Mouse (Mus musculus): ENCODE measurements around the gene Ces1a. TPM values are rescaled to one million over a fixed set of nuclear protein-coding genes. Genes with fewer than 3 reads are reported as not detected.

The Ces1a gene
- total RNA-seq (2021): not detected
- long read RNA-seq, experiment 1: 0 reads
- long read RNA-seq, experiment 2: 0 reads

DNA sequence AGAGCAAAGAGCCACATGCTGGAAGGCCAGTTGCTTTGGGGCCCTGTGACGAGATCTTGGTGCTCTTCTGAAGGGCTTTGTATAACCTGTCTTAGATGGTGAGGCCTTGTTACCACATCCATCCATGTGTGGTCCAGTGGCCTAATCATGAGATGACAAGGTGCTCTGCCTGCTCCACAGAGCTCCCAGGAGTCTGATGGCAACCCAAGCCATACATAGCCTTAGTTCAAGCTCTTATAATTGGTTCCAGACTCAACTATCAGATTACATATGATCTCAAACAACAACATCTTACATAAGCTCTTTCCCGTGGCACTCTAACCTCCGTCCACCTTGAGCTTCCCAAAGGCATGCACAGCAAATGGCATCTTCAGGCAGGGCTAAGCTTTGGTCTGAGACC lies at the start of gene Ces1a:
Ces1a (minus strand) TSS at position 101 of the 400 bp plus-strand sequence.
- DNase-seq: no peak
- intact Hi-C loops (cut with DNase I; ENCODE audit: low total_unique reads): no loop called here

DNA sequence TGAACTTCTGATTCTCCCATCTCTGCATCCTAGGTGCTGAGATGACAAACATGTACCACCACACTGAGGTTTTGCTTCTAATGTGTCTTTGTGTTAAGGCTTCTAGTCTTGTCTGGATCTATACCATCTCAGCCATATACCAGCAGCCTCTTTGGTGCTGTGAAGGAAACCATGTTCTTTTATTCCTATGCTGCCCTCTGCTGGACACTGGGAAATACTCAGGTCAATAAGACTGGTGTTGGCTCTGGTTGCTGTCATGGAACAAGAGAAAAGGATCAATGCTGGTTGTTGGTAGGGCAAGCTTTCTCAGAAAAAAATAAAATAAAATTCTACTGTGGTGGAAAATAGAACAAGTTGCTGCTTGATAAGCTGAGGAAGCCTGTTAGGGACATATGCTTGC lies 47.4 kb upstream of the Ces1a start:
- intact Hi-C loops (cut with DNase I; ENCODE audit: low total_unique reads): loop anchor here (5.0 to 10.0 kb wide), 2 partner anchors 38 to 81 kb away; no protein-coding TSS in a partner anchor
- no peak for DNase-seq

DNA sequence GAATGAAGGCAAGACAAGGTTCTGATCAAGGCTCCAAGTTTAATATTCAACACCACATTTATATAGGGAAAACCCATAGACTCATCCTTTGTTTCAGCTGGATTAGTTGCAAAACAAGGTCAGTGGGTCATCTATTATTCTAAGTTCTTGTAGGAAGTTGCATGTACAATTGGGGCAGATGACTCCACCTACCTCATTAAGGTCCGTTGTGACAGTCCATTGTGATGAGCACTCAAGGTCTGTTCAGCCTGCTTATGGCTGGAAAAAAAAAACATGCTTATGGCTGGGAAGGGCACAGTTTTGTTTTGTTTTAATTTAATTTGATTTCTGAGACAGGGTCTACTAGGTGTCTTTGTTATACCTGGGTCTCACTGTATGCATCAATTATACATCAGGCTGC lies 43.3 kb upstream of the Ces1a start:
- intact Hi-C loops (cut with DNase I; ENCODE audit: low total_unique reads): loop anchor here (10.0 kb wide), 1 partner anchor 77 kb away; no protein-coding TSS in a partner anchor

DNA sequence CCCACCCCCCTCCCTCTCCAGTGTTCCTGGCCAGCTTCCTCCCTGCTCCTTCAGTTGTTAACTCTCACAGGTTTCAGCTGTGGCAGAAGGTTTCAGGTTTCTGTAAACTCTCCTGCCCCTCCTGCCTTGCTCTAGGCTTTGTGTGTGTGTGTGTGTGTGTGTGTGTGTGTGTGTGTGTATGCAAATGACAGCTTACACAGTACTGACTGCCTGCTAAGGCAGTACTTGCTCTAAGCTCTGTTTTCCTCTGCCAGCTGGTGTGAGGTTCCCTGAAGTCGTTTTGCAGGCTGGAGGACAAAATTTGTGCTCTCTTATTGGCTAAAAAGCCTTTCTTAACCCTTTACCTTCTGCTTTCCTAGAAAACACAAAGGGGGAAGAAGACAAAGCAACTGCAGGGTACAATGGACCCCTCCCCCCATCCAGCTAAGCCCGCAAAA lies 40.7 kb upstream of the Ces1a start:
- intact Hi-C loops (cut with DNase I; ENCODE audit: low total_unique reads): no loop called here

More for the DNA sequence above, 43.3 kb upstream of the Ces1a start:
- no peak for DNase-seq

DNA sequence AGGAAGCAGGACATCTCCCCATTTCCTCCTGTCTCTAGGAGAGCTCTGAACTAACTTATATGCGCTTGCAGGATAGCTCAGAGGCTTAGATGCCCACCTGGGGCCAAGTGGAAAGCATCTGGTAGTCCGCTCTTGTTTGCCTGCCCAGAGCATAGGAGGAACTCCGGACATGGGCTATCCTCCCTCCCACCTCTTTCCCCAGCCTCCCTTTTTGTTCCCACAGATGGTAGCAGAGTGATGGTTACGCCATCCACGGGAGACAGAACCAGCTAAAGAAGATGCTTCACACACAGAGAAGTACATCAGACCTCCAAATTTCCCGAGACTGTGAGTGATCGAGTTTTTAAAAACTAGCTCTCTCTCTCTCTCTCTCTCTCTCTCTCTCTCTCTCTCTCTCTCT lies 40.2 kb upstream of the Ces1a start:
- intact Hi-C loops (cut with DNase I; ENCODE audit: low total_unique reads): no loop called here
- DNase-seq: no peak

More for the DNA sequence above, 40.7 kb upstream of the Ces1a start:
- DNase-seq: no peak

GRCm38 (mm10) chr8:93079887-93080286 lies 31.9 kb upstream of the Ces1a start, which contains the start of gene Ces1b:
Ces1b (minus strand) TSS chr8:93080017.
- no peak for DNase-seq
- intact Hi-C loops (cut with DNase I; ENCODE audit: low total_unique reads): no loop called here

GRCm38 (mm10) chr8:93075251-93075650 lies 27.3 kb upstream of the Ces1a start:
- no peak for DNase-seq
- intact Hi-C loops (cut with DNase I; ENCODE audit: low total_unique reads): no loop called here

DNA sequence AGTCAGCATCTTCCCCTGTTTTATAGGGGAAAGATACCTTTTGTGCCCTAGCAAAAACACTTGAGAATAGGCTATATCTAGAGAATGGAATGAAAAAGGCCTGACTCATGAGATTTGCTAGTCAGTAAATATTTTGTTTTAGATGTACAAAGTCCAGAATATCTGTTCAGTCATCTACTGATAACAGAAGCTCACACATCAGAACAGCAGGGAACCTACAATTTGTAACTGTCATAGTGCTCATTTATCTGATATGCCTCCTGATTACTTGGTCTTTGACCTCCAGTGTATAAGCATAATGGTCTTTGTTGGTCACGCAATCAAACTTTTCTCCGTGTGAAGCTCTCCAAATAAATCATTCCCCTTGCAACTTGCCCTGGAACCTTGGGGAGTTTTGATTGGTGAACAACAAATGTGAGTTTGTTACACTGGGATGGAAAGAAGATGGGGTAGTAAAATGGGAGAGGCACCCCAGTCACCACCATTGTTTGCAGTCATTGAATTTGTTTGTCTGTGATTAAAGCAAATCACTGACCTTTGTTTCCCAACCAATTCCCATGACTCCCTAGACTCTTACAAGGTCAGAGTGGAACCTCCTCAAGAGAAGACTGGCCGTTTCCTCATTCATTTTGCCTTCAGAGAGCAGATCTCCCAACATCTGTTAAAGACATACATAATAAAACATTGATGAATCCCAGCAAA lies 15.6 kb upstream of the Ces1a start:
- no peak for DNase-seq
- intact Hi-C loops (cut with DNase I; ENCODE audit: low total_unique reads): no loop called here

DNA sequence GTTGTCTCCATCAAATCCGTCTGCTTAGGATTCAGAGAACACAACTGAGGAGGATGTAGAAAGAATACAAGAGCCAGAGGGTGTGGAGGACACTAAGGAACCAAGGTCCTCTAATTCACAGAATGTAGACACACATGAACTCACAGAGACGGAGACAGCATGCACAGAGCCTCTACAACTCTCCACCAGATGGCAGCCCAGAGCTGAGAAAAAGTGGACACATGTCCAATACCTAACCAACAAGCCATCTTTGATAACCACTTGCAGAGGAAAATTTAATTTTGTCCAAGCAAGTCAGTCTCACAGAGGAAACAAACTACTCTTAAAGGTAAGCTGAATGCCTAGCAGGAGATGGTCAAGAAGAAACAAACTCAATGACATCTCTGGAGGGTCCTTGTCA lies 11.2 kb upstream of the Ces1a start:
- intact Hi-C loops (cut with DNase I; ENCODE audit: low total_unique reads): loop anchor here (5.0 kb wide), 1 partner anchor 38 kb away; no protein-coding TSS in a partner anchor
- DNase-seq: peak; percentile 24

DNA sequence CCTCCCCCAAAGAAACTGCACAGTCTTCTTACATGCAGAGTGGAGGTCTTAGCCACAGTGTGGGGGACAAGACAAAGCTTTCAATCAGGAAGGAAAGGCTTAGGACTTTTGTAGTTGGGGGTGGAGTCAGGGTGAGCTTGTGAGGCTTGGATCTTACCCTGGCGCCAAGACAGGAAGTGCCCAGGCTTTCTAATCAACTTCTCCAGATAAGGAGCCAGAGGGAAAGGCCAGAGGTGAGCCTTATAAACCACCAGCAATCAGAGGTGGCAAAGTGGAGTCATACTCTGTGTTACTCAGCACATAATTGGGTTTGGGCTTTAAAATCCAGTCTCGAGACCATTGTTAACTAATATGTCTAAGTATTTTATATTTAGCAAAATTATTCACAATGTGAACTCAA lies 7.2 kb upstream of the Ces1a start:
- intact Hi-C loops (cut with DNase I; ENCODE audit: low total_unique reads): loop anchor here (5.0 kb wide), 1 partner anchor 42 kb away; no protein-coding TSS in a partner anchor
- DNase-seq: no peak

GRCm38 (mm10) chr8:93048510-93049416 lies 771 bp upstream of the Ces1a start:
- no peak for DNase-seq
- intact Hi-C loops (cut with DNase I; ENCODE audit: low total_unique reads): no loop called here

GRCm38 (mm10) chr8:93043083-93043482 lies 4.9 kb downstream of the Ces1a start:
- intact Hi-C loops (cut with DNase I; ENCODE audit: low total_unique reads): no loop called here
- no peak for DNase-seq

- peak; percentile 7 for DNase-seq
- intact Hi-C loops (cut with DNase I; ENCODE audit: low total_unique reads): no loop called here
Measured at GRCm38 (mm10) chr8:93040776-93041567, 7.0 kb downstream of the Ces1a start.

DNA sequence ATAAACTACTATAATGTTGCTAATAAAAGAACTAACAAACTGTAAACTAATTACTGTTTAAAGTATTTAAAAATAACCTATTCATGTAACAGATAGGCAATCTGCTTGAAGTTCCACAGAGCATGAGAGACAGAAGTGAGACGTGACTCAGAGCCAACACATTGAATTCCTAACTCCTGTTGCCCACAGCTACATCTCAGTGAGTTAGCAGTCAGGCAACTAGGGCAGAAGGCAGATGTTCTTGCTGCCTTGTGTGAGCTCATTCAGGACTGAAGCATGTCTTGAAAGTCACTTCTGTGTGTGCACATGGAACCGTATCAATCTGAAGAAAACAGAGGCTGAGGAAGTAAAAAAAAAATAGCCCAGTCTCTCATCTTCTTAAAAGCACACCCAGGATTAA lies 7.7 kb downstream of the Ces1a start:
- intact Hi-C loops (cut with DNase I; ENCODE audit: low total_unique reads): no loop called here
- DNase-seq: no peak

DNA sequence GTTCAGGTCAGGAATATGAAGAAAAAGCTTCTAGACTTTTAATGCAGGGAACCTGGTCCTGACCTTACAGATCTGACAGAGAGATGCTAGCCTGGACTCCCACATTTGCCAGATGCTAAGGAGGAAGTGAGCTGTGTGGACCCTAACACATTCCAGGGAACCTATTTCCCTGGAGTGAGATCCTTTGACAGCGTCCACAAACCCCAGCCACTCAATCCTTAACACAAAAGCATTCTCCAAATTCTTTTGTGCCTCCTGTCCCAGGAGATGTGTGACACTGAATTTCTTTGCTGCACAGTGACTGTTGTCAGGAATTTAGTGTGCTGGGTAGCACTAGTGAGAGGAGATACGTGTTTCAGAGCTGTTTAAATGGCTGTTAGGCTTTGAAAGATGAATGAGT lies 9.2 kb downstream of the Ces1a start:
- no peak for DNase-seq
- intact Hi-C loops (cut with DNase I; ENCODE audit: low total_unique reads): no loop called here

DNA sequence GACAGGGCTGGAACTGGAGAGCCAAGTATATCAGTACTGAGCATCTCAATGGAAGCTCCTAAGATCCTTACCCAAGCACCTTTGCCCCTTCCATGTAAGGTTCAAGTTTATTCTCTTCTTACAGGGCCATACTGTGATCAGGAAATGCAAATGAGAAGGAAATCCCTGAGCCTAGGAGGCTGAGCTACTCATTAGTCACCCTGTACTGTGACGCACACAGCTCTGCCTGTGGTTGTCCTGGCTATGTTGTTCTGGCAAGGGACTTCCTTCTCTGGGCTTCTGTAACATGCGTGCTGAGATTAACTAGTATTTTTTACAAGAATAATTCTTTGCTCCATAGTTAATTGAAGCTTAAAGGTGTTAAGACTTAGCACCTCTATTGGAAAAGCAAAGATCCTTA lies 17.3 kb downstream of the Ces1a start:
- intact Hi-C loops (cut with DNase I; ENCODE audit: low total_unique reads): no loop called here
- DNase-seq: no peak

GRCm38 (mm10) chr8:93021738-93022137 lies 26.3 kb downstream of the Ces1a start:
- intact Hi-C loops (cut with DNase I; ENCODE audit: low total_unique reads): no loop called here
- no peak for DNase-seq

DNA sequence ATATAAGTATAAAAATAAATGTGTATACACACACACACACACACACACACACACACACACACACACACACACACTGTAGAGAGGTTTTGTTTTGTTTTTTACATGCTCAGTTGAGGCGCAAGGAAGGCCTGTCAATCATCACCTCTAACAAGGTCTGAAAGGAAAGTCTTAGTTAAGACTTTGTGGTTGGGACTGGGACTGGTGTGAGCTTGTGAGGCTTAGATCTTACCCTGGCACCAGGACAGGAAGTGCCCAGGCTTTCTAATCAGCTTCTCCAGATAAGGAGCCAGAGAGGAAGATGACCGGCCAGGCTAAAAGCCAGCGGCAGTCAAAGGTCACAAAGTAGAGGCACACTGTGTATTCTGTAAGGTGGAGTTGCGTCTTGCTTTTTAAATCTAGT lies 33.7 kb downstream of the Ces1a start:
- DNase-seq: no peak
- intact Hi-C loops (cut with DNase I; ENCODE audit: low total_unique reads): loop anchor here (10.0 kb wide), 1 partner anchor 81 kb away; no protein-coding TSS in a partner anchor

DNA sequence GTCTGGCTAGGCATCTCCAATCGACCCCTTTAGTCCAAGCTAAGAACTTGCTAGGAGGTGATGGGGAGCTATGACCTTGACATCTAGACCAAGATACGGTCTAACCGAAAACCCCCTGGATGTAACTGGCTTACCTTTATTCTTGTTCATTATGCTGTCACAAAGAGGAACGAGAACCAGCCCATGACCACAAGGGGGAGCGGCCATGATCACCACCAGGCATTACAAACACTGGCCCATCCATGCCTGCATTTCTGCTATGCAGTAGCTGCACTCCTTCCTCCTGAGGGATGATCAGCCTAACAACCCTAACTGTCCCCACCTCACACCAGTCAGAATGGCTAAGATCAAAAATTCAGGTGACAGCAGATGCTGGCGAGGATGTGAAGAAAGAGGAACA lies 35.8 kb downstream of the Ces1a start:
- DNase-seq: no peak
- intact Hi-C loops (cut with DNase I; ENCODE audit: low total_unique reads): loop anchor here (10.0 kb wide), 1 partner anchor 83 kb away; no protein-coding TSS in a partner anchor

All from gastrocnemius, postnatal 14 days (tissue).